Mouse (Mus musculus): ENCODE measurements around the gene Ryr1.
"Not testable (repeated sequence)": the region's sequence is repeated elsewhere in the genome, so short reads cannot be mapped to it uniquely, and the experiment has no call there.

The Ryr1 gene

GRCm38 (mm10) chr7:28990766-28991273 is 134.2 kb downstream of the Ryr1 start:
- DNase-seq (ENCODE audit: low spot score) = no peak

GRCm38 (mm10) chr7:28985207-28985606 is 139.8 kb downstream of the Ryr1 start:
- no peak for DNase-seq (ENCODE audit: low spot score)

- DNase-seq (ENCODE audit: low spot score) = no peak
Measured at GRCm38 (mm10) chr7:28984452-28984851, 140.5 kb downstream of the Ryr1 start.

GRCm38 (mm10) chr7:28983849-28984248 is 141.1 kb downstream of the Ryr1 start:
- DNase-seq (ENCODE audit: low spot score) = no peak

GRCm38 (mm10) chr7:28983141-28983564 is 141.8 kb downstream of the Ryr1 start:
- DNase-seq (ENCODE audit: low spot score) = no peak

- DNase-seq (ENCODE audit: low spot score) = no peak
Measured at GRCm38 (mm10) chr7:28982274-28983013, 142.5 kb downstream of the Ryr1 start.

GRCm38 (mm10) chr7:28981651-28982273 is 143.2 kb downstream of the Ryr1 start, which contains the start of the genes Eif3k and Map4k1:
Eif3k (minus strand) TSS chr7:28981864.
Map4k1 (plus strand) TSS chr7:28982050.
- DNase-seq (ENCODE audit: low spot score) = peak; percentile 96

GRCm38 (mm10) chr7:28977556-28977955 is 147.4 kb downstream of the Ryr1 start:
- DNase-seq (ENCODE audit: low spot score) = no peak

- DNase-seq (ENCODE audit: low spot score) = no peak
Measured at GRCm38 (mm10) chr7:28973025-28973424, 152.0 kb downstream of the Ryr1 start.

GRCm38 (mm10) chr7:28972542-28972985 is 152.4 kb downstream of the Ryr1 start:
- DNase-seq (ENCODE audit: low spot score) = peak; percentile 39

GRCm38 (mm10) chr7:28971770-28972269 is 153.2 kb downstream of the Ryr1 start:
- peak; percentile 35 for DNase-seq (ENCODE audit: low spot score)

- DNase-seq (ENCODE audit: low spot score) = no peak
Measured at GRCm38 (mm10) chr7:28971029-28971428, 153.9 kb downstream of the Ryr1 start.

GRCm38 (mm10) chr7:28969672-28970394 is 155.1 kb downstream of the Ryr1 start:
- no peak for DNase-seq (ENCODE audit: low spot score)

- DNase-seq (ENCODE audit: low spot score) = no peak
Measured at GRCm38 (mm10) chr7:28969271-28969670, 155.7 kb downstream of the Ryr1 start.

GRCm38 (mm10) chr7:28968120-28968519 is 156.9 kb downstream of the Ryr1 start:
- not testable (repeated sequence) for DNase-seq (ENCODE audit: low spot score)

- no peak for DNase-seq (ENCODE audit: low spot score)
Measured at GRCm38 (mm10) chr7:28966751-28967505, 158.1 kb downstream of the Ryr1 start.

GRCm38 (mm10) chr7:28966181-28966580 is 158.8 kb downstream of the Ryr1 start:
- no peak for DNase-seq (ENCODE audit: low spot score)

- DNase-seq (ENCODE audit: low spot score) = no peak
Measured at GRCm38 (mm10) chr7:28965346-28965840, 159.6 kb downstream of the Ryr1 start.

- no peak for DNase-seq (ENCODE audit: low spot score)
Measured at GRCm38 (mm10) chr7:28963399-28963923, 161.5 kb downstream of the Ryr1 start.

GRCm38 (mm10) chr7:28961927-28962670 is 162.9 kb downstream of the Ryr1 start, which contains the start of gene Actn4:
Actn4 (minus strand) TSS chr7:28962340.
- DNase-seq (ENCODE audit: low spot score) = peak; percentile 92
